Mouse (Mus musculus) heart, postnatal 4 days (tissue): ENCODE results near the gene Rsbn1. TPM values are rescaled to one million over a fixed set of nuclear protein-coding genes. Genes with fewer than 3 reads are reported as not detected.

Experiments used
- DNase-seq: peaks from one replicate; pipeline ENCODE4 v3.0.0; 2021
- total RNA-seq, 2 experiments: library from RNA; stranded (reverse); gene quantifications; 2 replicates each; pipeline ENCODE4 v1.2.3; 2021

Gene Rsbn1
- 1 to 10 TPM; 9.1 to 9.8 TPM for total RNA-seq

DNA sequence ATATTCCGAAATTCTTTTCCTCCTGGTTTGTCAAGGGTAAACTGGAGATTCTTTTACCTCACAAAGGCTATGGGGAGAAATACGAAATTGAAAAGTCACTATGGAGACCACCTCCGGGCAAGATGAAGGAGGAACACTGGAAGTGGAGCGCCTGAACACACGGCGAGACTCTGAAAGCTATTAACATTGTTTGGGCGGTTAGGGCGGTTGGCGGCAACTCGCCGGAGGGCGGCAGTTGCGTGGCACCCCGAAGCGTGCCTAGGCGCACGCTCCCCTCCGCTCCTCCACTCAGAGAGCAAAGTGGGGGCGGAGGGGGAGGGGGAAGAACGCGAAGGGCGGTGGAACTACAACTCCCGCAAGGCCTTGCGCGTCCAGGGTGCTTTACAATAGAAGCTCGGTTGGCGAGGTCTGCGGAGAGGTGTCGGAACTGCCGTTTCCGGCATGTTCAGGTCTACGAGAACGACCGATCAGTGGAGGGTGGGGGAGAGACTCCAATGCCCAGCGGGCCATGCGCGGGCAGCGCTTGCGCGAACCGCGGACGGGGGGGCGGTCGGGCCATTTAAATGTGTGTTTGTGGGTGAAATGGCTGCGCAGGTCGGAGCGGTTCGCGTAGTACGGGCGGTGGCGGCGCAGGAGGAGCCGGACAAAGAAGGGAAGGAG lies at the start of gene Rsbn1:
Rsbn1 (plus strand) TSS at position 111 of the 660 bp plus-strand sequence.
- peak; percentile 95 for DNase-seq

DNA sequence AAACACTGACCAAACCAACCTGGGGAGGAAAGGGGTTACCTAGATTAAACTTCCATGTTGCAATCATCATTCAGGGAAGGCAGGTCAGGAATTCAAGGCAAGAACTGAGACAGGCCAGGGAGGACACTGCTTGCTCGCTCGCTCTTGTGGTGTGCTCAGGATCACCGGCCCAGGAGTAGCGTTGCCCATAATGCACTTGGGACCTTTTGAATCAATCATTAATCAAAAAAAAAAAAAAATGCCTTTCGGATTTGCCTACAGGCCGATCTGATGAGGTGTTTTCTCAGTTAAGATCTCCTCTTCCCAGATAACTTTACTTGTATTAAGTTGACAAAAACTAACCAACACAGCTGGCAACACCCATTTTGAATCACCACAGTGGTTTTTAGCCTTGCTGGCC lies 49.7 kb upstream of the Rsbn1 start:
- DNase-seq: no peak

DNA sequence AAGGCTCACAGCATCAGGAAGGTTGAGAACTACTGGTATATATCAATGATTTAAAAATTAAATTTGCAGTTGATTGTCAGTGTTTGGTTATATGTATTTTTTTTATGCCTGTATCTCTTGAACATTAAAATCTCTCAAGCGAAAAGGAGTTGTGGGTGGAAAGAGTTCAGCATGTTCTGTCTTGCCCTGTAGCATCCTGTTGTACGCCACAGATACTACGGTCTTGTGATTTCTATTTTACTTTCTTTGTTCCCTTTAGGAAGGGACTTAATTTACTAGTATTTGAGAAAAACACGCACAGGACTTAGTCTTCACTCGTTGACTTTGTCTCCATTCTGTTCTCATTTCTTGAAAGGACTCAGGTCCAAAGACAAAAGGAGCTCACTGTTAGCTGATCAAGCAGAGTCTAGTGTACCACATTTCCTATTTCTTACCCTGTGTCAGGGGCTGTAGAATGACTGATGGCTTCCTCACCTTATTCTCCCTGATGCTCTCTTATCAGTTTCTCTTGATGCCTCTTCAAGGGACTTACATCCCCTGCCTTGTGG lies 46.4 kb upstream of the Rsbn1 start:
- no peak for DNase-seq

DNA sequence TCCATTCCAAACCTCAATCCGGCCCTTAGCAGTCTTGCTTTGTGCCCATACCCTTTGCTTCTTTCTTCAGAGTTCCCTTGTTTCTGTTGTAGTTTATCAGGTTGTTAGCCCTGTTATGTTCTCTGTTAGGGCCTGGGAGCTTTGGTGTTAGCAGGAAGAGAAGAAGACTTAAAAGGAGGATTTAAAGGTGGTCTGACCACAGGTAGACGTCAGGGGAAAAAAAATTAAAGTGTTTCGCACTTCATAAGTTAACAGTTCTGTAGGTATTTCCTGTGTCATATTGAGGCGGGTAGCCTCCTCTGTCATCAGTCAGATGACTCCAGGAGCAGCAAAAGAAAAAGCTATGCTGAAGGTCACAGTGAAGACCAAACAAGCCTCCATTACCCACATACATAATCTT lies 45.9 kb upstream of the Rsbn1 start:
- DNase-seq: no peak

DNA sequence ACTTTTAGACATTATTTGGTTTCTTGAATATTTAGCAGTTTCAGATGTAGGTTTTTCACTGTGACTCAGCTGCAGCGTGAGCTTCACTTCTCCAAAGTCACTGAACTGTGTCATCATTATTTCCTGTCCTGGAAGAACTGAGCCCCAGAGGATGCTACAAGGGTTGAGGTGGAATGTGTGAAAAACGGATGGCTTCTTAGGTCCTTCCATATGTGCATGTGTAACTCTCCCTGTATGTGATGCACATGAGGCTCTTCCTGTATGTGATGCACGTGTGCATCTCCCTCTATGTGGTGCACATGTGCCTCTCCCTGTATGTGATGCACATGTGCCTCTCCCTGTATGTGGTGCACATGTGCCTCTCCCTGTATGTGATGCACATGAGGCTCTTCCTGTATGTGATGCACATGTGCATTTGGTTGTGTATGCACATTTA lies 41.2 kb upstream of the Rsbn1 start:
- DNase-seq: no peak

DNA sequence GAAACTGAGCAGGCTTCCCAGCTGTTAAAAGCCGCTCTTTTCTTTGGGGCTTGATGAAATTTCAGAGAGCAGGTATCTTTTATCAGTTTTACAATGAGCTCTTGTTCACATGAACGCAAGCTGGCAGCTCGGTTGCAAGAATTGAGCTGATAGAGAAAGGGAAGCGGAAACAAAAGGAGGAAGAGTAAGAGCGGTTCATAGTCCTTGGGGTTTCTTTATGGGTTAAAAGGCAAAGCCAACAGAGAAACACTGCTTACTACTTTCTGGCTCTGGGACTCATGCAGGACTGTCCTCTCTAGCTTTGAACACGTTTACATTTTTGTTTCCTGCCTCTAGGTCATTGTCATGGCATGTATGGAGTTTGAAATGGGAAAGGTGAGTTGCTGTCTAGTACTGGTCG lies 39.6 kb upstream of the Rsbn1 start:
- DNase-seq: no peak

DNA sequence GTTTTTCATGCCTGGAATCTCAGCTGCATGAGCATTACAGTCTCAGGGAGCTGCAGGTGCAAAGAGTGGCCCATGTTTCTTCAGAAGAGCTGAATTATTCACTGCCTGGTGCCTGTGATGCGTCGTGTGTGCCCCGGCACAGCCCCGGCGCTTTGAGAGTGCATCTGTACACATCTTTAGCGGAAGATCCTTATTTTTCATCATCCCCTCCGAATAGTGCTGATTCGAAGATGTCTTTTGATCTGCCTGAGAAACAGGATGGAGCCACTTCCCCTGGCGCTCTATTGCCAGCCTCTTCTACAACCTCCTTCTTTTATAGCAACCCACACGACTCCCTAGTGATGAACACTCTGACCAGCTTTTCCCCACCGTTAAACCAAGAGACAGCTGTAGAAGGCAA lies 28.0 kb upstream of the Rsbn1 start:
- no peak for DNase-seq

DNA sequence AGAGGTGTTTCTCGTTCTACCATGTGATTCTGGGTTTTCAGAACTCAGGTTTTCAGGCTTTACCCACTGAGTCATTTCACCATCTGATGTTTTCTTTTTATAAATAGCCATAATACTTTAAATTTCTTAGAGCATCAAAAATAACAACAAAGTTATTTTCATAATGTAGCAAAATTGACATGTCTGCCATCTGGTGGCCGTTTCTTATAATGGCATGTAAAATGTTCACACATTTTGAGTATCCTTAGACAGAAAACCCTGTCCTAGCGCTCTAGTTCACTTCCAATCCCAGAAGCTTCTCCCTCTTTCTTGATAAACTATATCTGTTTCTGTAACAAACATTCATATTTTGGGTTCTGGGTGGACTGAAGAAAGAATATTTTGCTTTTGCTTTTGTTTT lies 26.3 kb upstream of the Rsbn1 start:
- peak; percentile 62 for DNase-seq

DNA sequence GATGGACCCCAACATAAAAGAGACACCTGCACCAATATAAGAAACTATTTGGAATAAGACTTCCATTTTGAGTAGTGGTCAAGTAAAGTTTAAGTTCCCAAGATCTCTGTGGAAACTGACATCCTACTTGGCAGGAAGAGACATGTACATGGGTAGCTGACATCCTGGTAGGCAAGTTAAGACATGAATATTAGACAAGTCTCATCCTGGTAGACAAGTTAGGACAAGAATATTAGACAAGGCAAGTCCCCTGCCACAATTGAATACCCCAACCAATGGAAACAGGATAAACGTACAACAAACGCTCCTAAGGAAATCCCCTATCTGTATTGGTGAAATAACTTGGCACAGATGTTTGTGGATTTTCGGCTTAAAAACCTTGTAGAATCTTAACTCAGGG lies 20.5 kb upstream of the Rsbn1 start:
- DNase-seq: no peak

DNA sequence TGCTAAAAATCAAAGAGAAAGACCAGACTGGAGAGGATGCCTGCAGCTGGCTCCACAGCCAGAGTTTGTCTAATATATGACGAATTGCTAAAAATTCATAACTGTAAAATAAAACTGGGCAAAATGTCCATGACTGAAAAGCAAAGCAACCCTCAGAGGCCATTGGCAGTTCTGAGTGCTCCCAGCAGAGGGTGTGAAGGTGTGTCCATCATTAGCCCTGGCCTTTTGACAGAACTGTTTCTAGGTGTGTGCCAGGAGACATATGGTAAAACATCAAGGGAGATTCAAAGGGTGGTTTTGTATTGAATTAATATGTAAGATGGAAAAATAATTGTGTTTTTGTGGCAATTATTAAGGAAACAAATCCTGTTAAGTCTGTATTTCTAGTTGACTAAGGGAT lies 9.2 kb upstream of the Rsbn1 start:
- peak; percentile 62 for DNase-seq

DNA sequence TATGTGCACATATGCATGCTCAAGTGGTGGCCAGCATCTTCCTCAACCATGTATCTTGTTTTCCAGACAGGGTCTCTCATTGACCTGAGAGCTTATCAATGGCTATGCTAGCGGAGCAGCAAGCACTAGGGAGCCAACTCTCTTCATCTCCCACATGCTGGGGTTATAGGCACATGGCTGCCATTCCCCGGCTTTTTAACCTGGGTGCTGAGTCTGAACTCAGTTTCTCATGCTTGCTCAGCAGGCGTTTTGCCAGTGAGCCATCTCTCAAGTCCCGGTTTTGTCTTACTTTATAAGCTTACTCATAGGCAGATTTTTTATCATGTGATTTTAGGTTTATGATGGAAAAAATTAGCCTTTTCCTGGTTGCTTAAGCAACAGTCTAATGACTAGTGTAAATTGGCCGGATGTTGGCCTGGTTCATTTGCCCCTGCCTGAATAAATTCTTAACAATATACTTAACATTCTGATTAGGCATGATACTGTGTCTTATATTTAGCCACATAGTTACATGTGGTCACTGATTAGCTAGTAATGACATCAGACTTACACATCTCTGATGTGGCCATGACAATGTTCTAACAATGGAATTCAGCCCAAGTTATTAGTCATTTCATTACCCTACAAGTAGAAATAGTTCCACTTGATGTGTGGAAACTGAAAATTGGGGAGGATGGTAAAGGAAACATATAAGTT lies 6.4 kb upstream of the Rsbn1 start:
- DNase-seq: no peak

DNA sequence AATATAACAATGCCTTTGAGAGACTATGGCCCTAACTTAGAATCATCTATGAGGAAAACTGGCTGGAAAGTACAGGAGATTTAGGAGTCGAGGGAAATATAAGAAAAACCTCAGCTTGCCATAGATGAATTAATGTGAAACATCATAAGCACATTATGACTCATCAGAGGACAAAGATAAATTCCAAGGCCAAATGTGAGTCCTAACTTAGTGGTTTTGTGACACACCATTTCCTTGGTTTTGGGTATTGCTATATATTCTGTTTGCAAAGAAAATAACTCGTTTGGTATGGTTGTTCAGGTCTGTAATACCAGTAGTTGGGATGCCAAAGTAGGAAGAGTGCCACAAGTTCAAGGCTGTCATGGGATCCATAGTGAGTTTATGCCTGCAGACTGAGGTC lies 5.1 kb upstream of the Rsbn1 start:
- no peak for DNase-seq

DNA sequence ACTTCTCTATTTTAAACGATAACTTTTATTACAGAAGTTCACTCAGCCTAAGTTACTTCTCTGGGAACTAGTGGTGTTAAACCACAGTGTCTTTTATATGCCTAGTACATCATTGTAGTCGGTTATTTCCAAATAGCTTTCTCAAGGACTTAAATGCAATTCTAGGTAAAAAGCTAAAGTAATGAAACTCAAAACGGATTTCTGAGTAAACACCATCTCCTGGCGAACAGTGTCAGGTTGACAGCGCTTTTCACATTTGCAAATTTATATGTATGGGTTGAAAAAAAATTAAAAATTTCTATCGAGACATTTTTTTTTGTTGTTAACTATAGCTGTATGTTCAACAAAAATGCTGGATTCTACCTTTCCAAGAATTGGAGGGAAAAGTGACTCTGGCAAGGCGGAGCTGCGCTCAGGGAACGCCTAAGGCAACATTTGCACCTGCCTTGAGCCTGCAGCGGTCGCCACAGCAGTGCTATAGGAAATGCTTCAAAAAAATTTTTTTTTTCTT lies 414 bp upstream of the Rsbn1 start:
- DNase-seq: peak; percentile 20

DNA sequence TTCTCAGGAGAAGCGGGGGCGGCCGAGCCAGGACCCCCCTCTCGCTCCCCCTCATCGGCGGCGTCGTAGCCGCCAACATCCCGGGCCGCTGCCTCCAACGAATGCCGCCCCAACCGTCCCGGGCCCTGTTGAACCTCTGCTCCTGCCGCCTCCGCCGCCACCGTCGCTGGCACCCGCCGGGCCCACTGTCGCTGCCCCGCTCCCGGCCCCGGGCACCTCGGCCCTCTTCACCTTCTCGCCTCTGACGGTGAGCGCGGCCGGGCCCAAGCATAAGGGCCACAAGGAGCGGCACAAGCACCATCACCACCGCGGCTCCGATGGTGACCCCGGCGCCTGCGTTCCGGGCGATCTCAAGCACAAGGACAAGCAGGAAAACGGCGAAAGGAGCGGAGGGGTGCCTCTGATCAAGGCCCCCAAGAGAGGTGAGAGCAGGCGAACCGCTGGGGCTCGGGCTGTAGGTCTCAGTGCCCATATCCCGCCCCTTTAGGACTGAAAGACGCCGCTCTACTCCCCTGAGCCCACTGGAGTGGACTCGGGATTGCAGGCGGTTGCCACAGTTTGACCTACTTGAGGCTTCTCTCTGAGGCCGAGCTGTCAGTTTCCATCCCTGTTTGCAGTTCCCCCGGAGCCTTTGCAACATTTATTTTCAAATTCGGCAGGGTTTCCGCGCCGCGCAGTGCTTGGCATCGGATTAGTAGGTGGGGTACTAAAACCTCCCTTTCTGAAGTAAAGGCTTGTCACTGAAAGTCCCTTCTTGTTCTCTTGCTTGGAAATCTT lies 1.0 kb downstream of the Rsbn1 start:
- peak; percentile 62 for DNase-seq

DNA sequence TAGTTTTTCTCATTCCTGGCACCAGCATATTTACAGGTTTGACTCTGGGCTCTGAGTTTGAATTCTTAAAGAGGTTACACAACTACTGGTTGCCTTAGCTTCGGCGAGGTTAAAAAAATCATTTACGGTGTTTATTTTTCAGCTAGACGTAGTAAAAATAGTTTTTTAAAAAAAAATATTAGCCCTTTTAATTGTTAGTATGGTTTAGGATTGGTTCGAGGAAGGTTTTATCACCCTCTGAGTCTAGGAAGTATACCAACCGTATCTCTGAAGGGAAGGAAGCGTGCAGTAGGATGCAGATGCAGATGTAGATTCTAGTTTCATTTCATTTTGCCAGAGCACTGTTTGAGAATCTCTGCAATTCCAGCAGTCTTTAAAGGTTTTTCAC lies 1.6 kb downstream of the Rsbn1 start:
- DNase-seq: no peak

DNA sequence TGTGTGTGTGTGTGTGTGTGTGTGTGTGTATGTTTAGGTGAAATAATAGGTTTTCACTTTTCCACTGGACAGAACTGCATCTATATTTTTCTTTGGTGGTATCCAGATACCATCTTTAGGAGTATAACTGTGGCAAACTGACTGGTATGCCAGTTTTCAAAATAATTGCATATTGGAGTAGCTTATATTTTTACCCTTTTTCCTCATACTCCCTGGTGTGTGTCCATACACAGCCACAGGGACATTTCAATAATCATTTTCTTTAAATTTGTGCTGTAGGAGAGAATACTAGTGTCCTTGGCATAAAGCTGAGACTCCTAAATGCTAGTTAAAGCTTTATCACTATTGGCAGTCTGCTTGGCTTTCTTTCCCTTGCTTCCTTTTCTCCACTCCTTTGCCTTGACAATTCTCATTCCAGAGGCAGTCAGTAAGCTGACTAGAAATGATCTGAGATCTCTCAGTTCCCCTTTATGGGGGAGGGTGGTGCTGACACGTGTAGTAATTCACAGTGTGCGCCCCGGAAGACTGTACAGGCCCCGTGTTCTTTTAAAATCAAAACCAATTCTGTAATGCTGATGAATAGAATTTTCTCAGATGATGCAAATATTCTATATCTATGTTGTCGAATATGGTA lies 2.4 kb downstream of the Rsbn1 start:
- no peak for DNase-seq

DNA sequence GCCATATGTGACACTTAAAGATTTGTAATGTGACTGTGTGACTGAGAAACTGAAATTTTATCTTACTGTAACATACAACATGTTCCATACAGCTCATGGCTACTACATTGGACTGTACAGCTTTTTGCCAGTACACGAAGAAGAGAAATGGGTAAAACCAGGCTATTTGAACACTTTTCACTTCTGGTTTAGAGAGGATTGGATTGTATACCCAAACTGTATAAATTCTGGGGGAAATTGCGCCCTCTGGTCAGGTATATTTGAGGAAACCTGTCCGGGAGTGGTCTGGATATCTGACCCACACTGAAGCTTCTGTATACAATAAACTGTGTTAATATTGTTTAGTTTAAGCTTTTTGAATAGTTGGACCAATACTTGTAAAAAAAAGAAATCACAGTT lies 2.9 kb downstream of the Rsbn1 start:
- no peak for DNase-seq

DNA sequence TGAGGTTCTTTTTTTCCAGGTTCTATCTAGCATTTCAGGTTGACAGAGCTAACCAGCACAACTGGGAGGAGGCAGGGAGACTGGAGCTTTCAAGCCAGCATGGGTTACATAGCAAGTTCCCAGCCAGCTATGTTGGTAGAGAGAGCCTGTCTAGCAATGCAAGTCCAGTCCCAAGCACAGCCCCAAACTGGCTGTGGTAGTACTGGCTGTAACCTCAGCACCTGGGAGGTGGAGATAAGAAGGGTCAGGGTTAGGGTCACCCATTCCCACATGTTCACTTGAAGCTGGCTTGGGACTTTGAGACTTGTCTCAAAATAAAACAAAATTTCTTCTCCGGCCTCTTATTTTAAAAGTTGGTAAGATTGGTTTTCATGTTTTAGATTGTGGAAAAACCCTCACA lies 6.2 kb downstream of the Rsbn1 start:
- no peak for DNase-seq

DNA sequence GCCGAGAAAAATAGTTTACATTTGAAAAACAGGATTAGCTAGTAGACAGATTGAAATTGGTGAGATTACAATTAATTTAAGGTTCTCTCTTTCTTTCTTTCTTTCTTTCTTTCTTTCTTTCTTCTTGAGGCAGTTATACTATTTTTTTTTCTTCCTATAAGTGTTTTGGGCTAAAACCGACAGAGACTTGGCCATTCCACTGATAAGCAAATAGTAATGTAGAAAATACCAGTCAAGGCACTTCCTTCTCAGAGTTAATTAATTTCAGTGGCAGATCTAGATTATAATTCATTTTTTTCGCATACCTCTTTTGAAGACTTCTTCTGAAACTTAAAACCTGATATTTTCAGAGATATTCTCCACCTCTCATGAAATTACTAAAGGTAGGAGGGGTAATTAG lies 11.4 kb downstream of the Rsbn1 start:
- DNase-seq: no peak

DNA sequence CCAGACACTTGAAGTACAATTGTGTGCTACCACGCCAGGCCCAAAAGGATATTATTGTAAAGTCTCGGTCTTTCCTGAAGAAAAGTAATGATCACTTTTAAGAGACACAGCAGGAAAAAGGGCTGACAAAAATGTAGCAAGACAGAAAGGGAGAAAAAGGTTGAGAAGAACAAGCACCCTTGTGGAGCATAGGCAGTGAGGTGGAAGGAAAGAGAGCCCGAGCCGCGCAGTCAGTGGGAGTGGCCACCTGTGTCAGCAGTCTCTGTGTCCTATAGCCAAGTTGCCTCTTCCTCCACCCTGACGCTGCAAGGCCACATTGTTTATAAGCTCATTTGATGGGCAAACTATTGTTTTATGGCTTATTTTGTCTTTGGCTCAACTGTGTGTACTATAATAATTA lies 13.6 kb downstream of the Rsbn1 start:
- peak; percentile 11 for DNase-seq

DNA sequence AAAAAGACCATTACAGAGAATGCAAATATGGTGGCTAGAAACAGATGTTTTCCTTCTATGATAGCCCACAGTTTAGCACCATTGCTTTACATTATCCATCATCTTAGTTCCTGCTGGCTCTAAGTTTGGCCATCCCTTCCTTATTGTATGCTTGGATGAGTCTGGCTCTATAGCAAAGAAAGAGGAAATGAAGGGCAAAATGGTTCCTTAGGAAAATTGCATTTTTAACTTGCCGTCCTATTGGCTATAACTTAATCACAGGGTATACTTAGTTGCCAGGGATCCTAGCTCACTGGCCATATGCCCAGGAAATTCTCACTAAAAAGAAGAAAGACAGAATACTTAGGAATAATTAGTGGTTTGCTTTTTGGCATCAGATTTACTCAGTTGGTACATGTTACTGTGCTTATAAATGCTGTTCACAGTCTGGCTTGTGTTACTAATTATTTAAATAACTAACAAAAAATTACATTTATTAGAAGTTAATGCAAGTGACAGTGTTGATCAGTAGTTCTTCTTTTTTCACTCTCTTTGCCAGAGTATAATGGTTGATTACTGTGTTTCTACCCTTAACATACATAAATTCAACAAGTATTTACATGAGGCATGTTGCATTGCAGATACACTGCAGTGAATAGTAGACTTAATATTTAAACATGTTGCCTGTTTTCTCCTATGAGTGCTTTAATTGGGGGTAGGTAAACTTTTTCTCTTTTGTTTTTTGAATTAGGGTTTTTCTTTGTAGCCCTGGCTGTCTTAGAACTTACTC lies 31.1 kb downstream of the Rsbn1 start:
- DNase-seq: no peak

DNA sequence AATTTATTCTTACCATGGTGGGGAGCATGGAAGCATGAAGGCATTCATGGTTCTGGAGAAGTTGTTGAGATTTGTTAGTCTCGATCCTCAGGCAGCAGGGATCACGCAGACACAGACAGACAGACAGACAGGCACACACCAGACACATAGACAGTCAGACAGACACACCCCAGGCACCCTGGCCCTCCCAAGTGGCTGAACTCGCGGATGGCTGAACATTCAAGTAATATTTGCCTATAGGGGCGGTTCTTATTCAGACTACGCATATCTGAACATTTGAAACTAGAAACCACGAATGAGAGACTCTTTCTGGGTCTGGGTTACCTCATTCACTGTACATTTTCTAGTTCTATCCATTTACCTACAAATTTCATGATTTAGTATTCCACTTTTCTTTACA lies 34.7 kb downstream of the Rsbn1 start:
- DNase-seq: no peak
